In genomic region chr2:170487202-170487601, GRCm38 (mm10) we compare ENCODE assay signal across 34 mouse cellular contexts. TPM values are rescaled to one million over a fixed set of nuclear protein-coding genes. Genes with fewer than 3 reads are reported as not detected.
DNase-seq lines count a peak whose midpoint lies in the region; ATAC-seq and TF ChIP-seq lines count a peak whose summit lies in the region.
"Had no signal": no experiment of that assay in that cellular context is flagged by ENCODE, and none has a peak within 500 bp of the region (broad histone marks: within the 10 kb centered on the region; RNA-seq: fewer than 3 reads in every experiment).

No protein-coding gene starts in this region.

- TF ChIP-seq EP300 in liver, postnatal 0 days (IDR thresholded peaks at IDR 0.05; ENCODE audit: low read depth), result no peak
- no peak for TF ChIP-seq EP300 in stomach, postnatal 0 days (optimal IDR thresholded peaks at IDR 0.05)

- H3K36me3 ChIP-seq in hindbrain, embryonic 12.5 days, result no peaks in the 10 kb centered on the region
- no peaks in the 10 kb centered on the region for H3K36me3 ChIP-seq in hindbrain, embryonic 10.5 days
- no peaks in the 10 kb centered on the region for H3K36me3 ChIP-seq in hindbrain, embryonic 14.5 days (replicated peaks; ENCODE audit: control insufficient read depth, insufficient read depth)
- H3K36me3 ChIP-seq in midbrain, embryonic 16.5 days (ENCODE audit: control insufficient read depth, insufficient read depth, low read length), result no peaks in the 10 kb centered on the region
- H3K36me3 ChIP-seq in liver, postnatal 0 days (replicated peaks; ENCODE audit: insufficient read depth, low read length), result no peaks in the 10 kb centered on the region
- H3K36me3 ChIP-seq in stomach, postnatal 0 days (ENCODE audit: control insufficient read depth, insufficient read depth, low read length), result no peaks in the 10 kb centered on the region
- no peaks in the 10 kb centered on the region for H3K36me3 ChIP-seq in intestine, embryonic 15.5 days
- H3K36me3 ChIP-seq: lung, embryonic 15.5 days; midbrain, embryonic 12.5 days had no signal

- H3K27ac ChIP-seq in hindbrain, embryonic 12.5 days, result 0 out of 2 replicates have a peak overlapping the region, but pooled peaks have one; percentile 36
- no peak overlapping the region for H3K27ac ChIP-seq in hindbrain, embryonic 10.5 days
- peak overlapping the region; percentile 34 for H3K27ac ChIP-seq in hindbrain, embryonic 14.5 days
- H3K27ac ChIP-seq in midbrain, embryonic 16.5 days (ENCODE audit: low read length), result no peak overlapping the region
- H3K27ac ChIP-seq in liver, postnatal 0 days (ENCODE audit: low read depth), result no peak overlapping the region
- H3K27ac ChIP-seq in stomach, postnatal 0 days (replicated peaks), result no peak overlapping the region
- no peak overlapping the region for H3K27ac ChIP-seq in intestine, embryonic 15.5 days
- H3K27ac ChIP-seq: liver, embryonic 14.5 days; lung, embryonic 15.5 days had no signal

- H3K4me1 ChIP-seq in hindbrain, embryonic 12.5 days, result 0 out of 2 replicates have a peak, but pooled peaks cover 2% of the 10 kb centered on the region
- H3K4me1 ChIP-seq in hindbrain, embryonic 10.5 days (replicated peaks), result peaks cover 12% of the 10 kb centered on the region; the same call in 1 of the 2 replicates
- H3K4me1 ChIP-seq in hindbrain, embryonic 14.5 days (replicated peaks; ENCODE audit: control insufficient read depth, insufficient read depth, low read length), result no peaks in the 10 kb centered on the region
- no peaks in the 10 kb centered on the region for H3K4me1 ChIP-seq in midbrain, embryonic 16.5 days (ENCODE audit: control insufficient read depth, insufficient read depth, low read length)
- no peaks in the 10 kb centered on the region for H3K4me1 ChIP-seq in liver, postnatal 0 days (ENCODE audit: insufficient read depth)
- no peaks in the 10 kb centered on the region for H3K4me1 ChIP-seq in stomach, postnatal 0 days (replicated peaks; ENCODE audit: control insufficient read depth, insufficient read depth)
- no peaks in the 10 kb centered on the region for H3K4me1 ChIP-seq in intestine, embryonic 15.5 days (replicated peaks)
- H3K4me1 ChIP-seq: lung, embryonic 15.5 days had no signal

- no peak for ATAC-seq in hindbrain, embryonic 12.5 days (ENCODE audit: low FRiP score)
- no peak; the same call in 1 of the 2 replicates for ATAC-seq in hindbrain, embryonic 14.5 days (ENCODE audit: low FRiP score)
- ATAC-seq in midbrain, embryonic 16.5 days, result peak; percentile 28; the same call in 1 of the 2 replicates
- ATAC-seq in liver, postnatal 0 days, result no peak
- ATAC-seq in stomach, postnatal 0 days (ENCODE audit: low FRiP score, low TSS enrichment), result no peak
- no peak for ATAC-seq in intestine, embryonic 15.5 days
- ATAC-seq: activated CD4-positive, CD25-positive, alpha-beta regulatory T cell, adult 4 months; CD4-positive, CD25-positive, alpha-beta regulatory T cell, adult 4 months; intestine, postnatal 0 days had no signal

- 70% methylated on average over 7 of the region's 7 CpGs for WGBS in hindbrain, embryonic 12.5 days
- 76% methylated on average over 7 of the region's 7 CpGs for WGBS in hindbrain, embryonic 10.5 days
- WGBS in hindbrain, embryonic 14.5 days, result 58% methylated on average over 7 of the region's 7 CpGs
- WGBS in midbrain, embryonic 16.5 days, result 55% methylated on average over 7 of the region's 7 CpGs
- 74% methylated on average over 7 of the region's 7 CpGs for WGBS in liver, postnatal 0 days (ENCODE audit: insufficient replicate concordance)
- 85% methylated on average over 7 of the region's 7 CpGs for WGBS in stomach, postnatal 0 days
- WGBS in intestine, embryonic 15.5 days, result 74% methylated on average over 7 of the region's 7 CpGs

- no peaks in the 10 kb centered on the region for H3K9me3 ChIP-seq in hindbrain, embryonic 12.5 days (replicated peaks)
- no peaks in the 10 kb centered on the region for H3K9me3 ChIP-seq in hindbrain, embryonic 10.5 days
- no peaks in the 10 kb centered on the region for H3K9me3 ChIP-seq in hindbrain, embryonic 14.5 days (ENCODE audit: control insufficient read depth, low read length)
- H3K9me3 ChIP-seq in midbrain, embryonic 16.5 days (replicated peaks; ENCODE audit: control insufficient read depth, low read length, poor library complexity, severe bottlenecking), result no peaks in the 10 kb centered on the region
- H3K9me3 ChIP-seq in liver, postnatal 0 days (ENCODE audit: low read length), result no peaks in the 10 kb centered on the region
- no peaks in the 10 kb centered on the region for H3K9me3 ChIP-seq in stomach, postnatal 0 days (ENCODE audit: control insufficient read depth, low read length)
- H3K9me3 ChIP-seq in intestine, embryonic 15.5 days, result no peaks in the 10 kb centered on the region
- H3K9me3 ChIP-seq: lung, embryonic 15.5 days; midbrain, embryonic 12.5 days had no signal

- 0 out of 2 replicates have a peak overlapping the region, but pooled peaks have one; percentile 3 for H3K4me2 ChIP-seq in hindbrain, embryonic 12.5 days (replicated peaks)
- H3K4me2 ChIP-seq in hindbrain, embryonic 14.5 days (replicated peaks), result peak overlapping the region; percentile 15
- no peak overlapping the region for H3K4me2 ChIP-seq in midbrain, embryonic 16.5 days (ENCODE audit: low read length)
- H3K4me2 ChIP-seq in liver, postnatal 0 days (ENCODE audit: low read depth, low read length), result no peak overlapping the region
- H3K4me2 ChIP-seq in stomach, postnatal 0 days (replicated peaks; ENCODE audit: low read depth), result no peak overlapping the region
- no peak overlapping the region for H3K4me2 ChIP-seq in intestine, embryonic 15.5 days (replicated peaks)
- H3K4me2 ChIP-seq: lung, embryonic 15.5 days; midbrain, embryonic 12.5 days had no signal

- peaks cover 4% of the 10 kb centered on the region for H3K27me3 ChIP-seq in hindbrain, embryonic 12.5 days
- peaks cover 47% of the 10 kb centered on the region for H3K27me3 ChIP-seq in hindbrain, embryonic 10.5 days (ENCODE audit: insufficient read depth, poor library complexity, severe bottlenecking)
- H3K27me3 ChIP-seq in hindbrain, embryonic 14.5 days (ENCODE audit: control insufficient read depth, insufficient read depth, low read length), result no peaks in the 10 kb centered on the region; the same call in 1 of the 2 replicates
- H3K27me3 ChIP-seq in midbrain, embryonic 16.5 days (ENCODE audit: control insufficient read depth, insufficient read depth, low read depth, low read length), result no peaks in the 10 kb centered on the region
- peaks cover 13% of the 10 kb centered on the region; the same call in 1 of the 2 replicates for H3K27me3 ChIP-seq in liver, postnatal 0 days (ENCODE audit: insufficient read depth, low read length)
- H3K27me3 ChIP-seq in stomach, postnatal 0 days (ENCODE audit: control insufficient read depth, insufficient read depth, low read length), result 0 out of 2 replicates have a peak, but pooled peaks cover 3% of the 10 kb centered on the region
- peaks cover 6% of the 10 kb centered on the region for H3K27me3 ChIP-seq in intestine, embryonic 15.5 days (replicated peaks)

- H3K4me3 ChIP-seq in hindbrain, embryonic 12.5 days, result no peak overlapping the region
- H3K4me3 ChIP-seq in hindbrain, embryonic 10.5 days, result no peak overlapping the region
- H3K4me3 ChIP-seq in hindbrain, embryonic 14.5 days (replicated peaks; ENCODE audit: low read length), result no peak overlapping the region
- no peak overlapping the region for H3K4me3 ChIP-seq in midbrain, embryonic 16.5 days (ENCODE audit: low read depth, low read length)
- no peak overlapping the region for H3K4me3 ChIP-seq in liver, postnatal 0 days (ENCODE audit: low read depth, low read length)
- no peak overlapping the region for H3K4me3 ChIP-seq in stomach, postnatal 0 days (ENCODE audit: low read depth, low read length)
- H3K4me3 ChIP-seq in intestine, embryonic 15.5 days (replicated peaks), result no peak overlapping the region
- H3K4me3 ChIP-seq: erythroblast, embryonic 14.5 days; lung, embryonic 15.5 days; midbrain, embryonic 12.5 days; myocyte had no signal

- no peak for DNase-seq in hindbrain, embryonic 10.5 days (ENCODE audit: low spot score)
- DNase-seq in MN1 (ENCODE audit: low spot score), result peak; percentile 71
- DNase-seq in hindbrain, embryonic 14.5 days (ENCODE audit: low spot score), result no peak
- DNase-seq in liver, postnatal 0 days, result no peak
- DNase-seq in stomach, postnatal 0 days (ENCODE audit: low spot score), result no peak
- DNase-seq: adrenal gland, adult 2 months; adrenal gland, postnatal 36 days; cerebellum, adult 2 months; cerebellum, postnatal 14 days; gastrocnemius, postnatal 10 days; heart, postnatal 14 days; kidney, postnatal 14 days; liver; right cerebral cortex, adult 18-20 months; right cerebral cortex, postnatal 4 days; thymus, adult 2 months; thymus, postnatal 4 days had no signal

- no peak for TF ChIP-seq CTCF in liver, postnatal 0 days (IDR thresholded peaks at IDR 0.05; ENCODE audit: low read depth)
- no peak for TF ChIP-seq CTCF in stomach, postnatal 0 days (IDR thresholded peaks at IDR 0.05; ENCODE audit: low read depth)

- H3K9ac ChIP-seq in hindbrain, embryonic 12.5 days, result no peak overlapping the region
- H3K9ac ChIP-seq in hindbrain, embryonic 14.5 days, result no peak overlapping the region
- H3K9ac ChIP-seq in midbrain, embryonic 16.5 days (ENCODE audit: low read depth, low read length), result no peak overlapping the region
- no peak overlapping the region for H3K9ac ChIP-seq in liver, postnatal 0 days (replicated peaks)
- no peak overlapping the region for H3K9ac ChIP-seq in stomach, postnatal 0 days (ENCODE audit: low read length)
- no peak overlapping the region for H3K9ac ChIP-seq in intestine, embryonic 15.5 days
- H3K9ac ChIP-seq: liver, embryonic 14.5 days; lung, embryonic 15.5 days; midbrain, embryonic 12.5 days had no signal

RNA-seq across cellular contexts. Expression of gene Pfdn4, which starts 9.0 kb away (rescaled TPM):
- polyA plus RNA-seq in hindbrain, embryonic 12.5 days (2016; fragmentation: Nextera tagmentation; extraction: Ambion mirVana), result 128 and 139 TPM in 2 replicates
- polyA plus RNA-seq in hindbrain, embryonic 10.5 days (2016; fragmentation: Nextera tagmentation; extraction: Ambion mirVana), result 93.1 and 104 TPM in 2 replicates
- polyA plus RNA-seq in hindbrain, embryonic 14.5 days (2014; fragmentation: Nextera tagmentation; extraction: Ambion mirVana), result 148 and 156 TPM in 2 replicates
- polyA plus RNA-seq in midbrain, embryonic 16.5 days (2015; fragmentation: Nextera tagmentation; extraction: Ambion mirVana), result 128 and 133 TPM in 2 replicates
- 29.8 and 33.9 TPM in 2 replicates for polyA plus RNA-seq in liver, postnatal 0 days (2015; fragmentation: Nextera tagmentation; extraction: Ambion mirVana)
- 55.6 and 61.8 TPM in 2 replicates for polyA plus RNA-seq in stomach, postnatal 0 days (2015; fragmentation: Nextera tagmentation; extraction: Ambion mirVana)
- polyA plus RNA-seq in intestine, embryonic 15.5 days (2015; fragmentation: Nextera tagmentation; extraction: Ambion mirVana), result 61.6 and 81.4 TPM in 2 replicates

RNA-seq across cellular contexts. Expression of gene Cyp24a1, which starts 9.7 kb away (rescaled TPM):
- 0.10 TPM in 1 of 2 replicates, not detected in the other for polyA plus RNA-seq in hindbrain, embryonic 12.5 days (2016; fragmentation: Nextera tagmentation; extraction: Ambion mirVana)
- polyA plus RNA-seq in hindbrain, embryonic 10.5 days (2016; fragmentation: Nextera tagmentation; extraction: Ambion mirVana), result 0.07 and 0.17 TPM in 2 replicates
- 0.05 TPM in 2 replicates for polyA plus RNA-seq in hindbrain, embryonic 14.5 days (2014; fragmentation: Nextera tagmentation; extraction: Ambion mirVana)
- 0.15 and 0.18 TPM in 2 replicates for polyA plus RNA-seq in midbrain, embryonic 16.5 days (2015; fragmentation: Nextera tagmentation; extraction: Ambion mirVana)
- polyA plus RNA-seq in liver, postnatal 0 days (2015; fragmentation: Nextera tagmentation; extraction: Ambion mirVana), result not detected in 2 replicates
- not detected in 2 replicates for polyA plus RNA-seq in stomach, postnatal 0 days (2015; fragmentation: Nextera tagmentation; extraction: Ambion mirVana)
- polyA plus RNA-seq in intestine, embryonic 15.5 days (2015; fragmentation: Nextera tagmentation; extraction: Ambion mirVana), result not detected in 2 replicates
- polyA plus RNA-seq: CD4-positive, CD25-positive, alpha-beta regulatory T cell, adult 4 months; embryonic facial prominence, embryonic 14.5 days; erythroblast, embryonic 14.5 days; gonadal fat pad, adult 2 months; heart, embryonic 14.5 days; intestine, postnatal 0 days; limb, embryonic 11.5 days; liver, embryonic 14.5 days; lung, embryonic 15.5 days; spleen, adult 2 months had no signal

RNA-seq across cellular contexts. Expression of gene Bcas1, which starts 59.6 kb away (rescaled TPM):
- 10.1 and 14.2 TPM in 2 replicates for polyA plus RNA-seq in hindbrain, embryonic 12.5 days (2016; fragmentation: Nextera tagmentation; extraction: Ambion mirVana)
- polyA plus RNA-seq in hindbrain, embryonic 10.5 days (2016; fragmentation: Nextera tagmentation; extraction: Ambion mirVana), result 1.1 and 2.2 TPM in 2 replicates
- polyA plus RNA-seq in hindbrain, embryonic 14.5 days (2014; fragmentation: Nextera tagmentation; extraction: Ambion mirVana), result 15.4 and 16.9 TPM in 2 replicates
- 7.2 and 9.9 TPM in 2 replicates for polyA plus RNA-seq in midbrain, embryonic 16.5 days (2015; fragmentation: Nextera tagmentation; extraction: Ambion mirVana)
- polyA plus RNA-seq in liver, postnatal 0 days (2015; fragmentation: Nextera tagmentation; extraction: Ambion mirVana), result 0.48 and 1.5 TPM in 2 replicates
- polyA plus RNA-seq in stomach, postnatal 0 days (2015; fragmentation: Nextera tagmentation; extraction: Ambion mirVana), result 33.0 and 34.7 TPM in 2 replicates
- 6.0 and 7.0 TPM in 2 replicates for polyA plus RNA-seq in intestine, embryonic 15.5 days (2015; fragmentation: Nextera tagmentation; extraction: Ambion mirVana)
- polyA plus RNA-seq: adrenal gland, adult 2 months; kidney, embryonic 14.5 days had no signal

Comparison
In these comparisons a context has a peak if more than half of its experiments do, and no peak if none do; other contexts are left out.
1. H3K27ac ChIP-seq: peak in hindbrain, embryonic 12.5 days (single experiment) and hindbrain, embryonic 14.5 days (single experiment); none in hindbrain, embryonic 10.5 days (single experiment), midbrain, embryonic 16.5 days (single experiment), liver, postnatal 0 days (single experiment), stomach, postnatal 0 days (single experiment) and intestine, embryonic 15.5 days (single experiment).
2. H3K4me2 ChIP-seq: peak in hindbrain, embryonic 12.5 days (single experiment) and hindbrain, embryonic 14.5 days (single experiment); none in midbrain, embryonic 16.5 days (single experiment), liver, postnatal 0 days (single experiment), stomach, postnatal 0 days (single experiment) and intestine, embryonic 15.5 days (single experiment).